ENCODE assay signal across 15 mouse cellular contexts in genomic region chr3:80420453-80420852, GRCm38 (mm10).
"Had no signal": no experiment of that assay in that cellular context is flagged by ENCODE, and none has a peak within 500 bp of the region (broad histone marks: within the 10 kb centered on the region; RNA-seq: fewer than 3 reads in every experiment).

No protein-coding gene starts in this region.

- H3K4me2 ChIP-seq: liver, embryonic 13.5 days; neural tube, embryonic 12.5 days; neural tube, embryonic 15.5 days had no signal

- H3K36me3 ChIP-seq: liver, embryonic 13.5 days; neural tube, embryonic 12.5 days; neural tube, embryonic 15.5 days had no signal

- H3K4me3 ChIP-seq: liver, embryonic 13.5 days; neural tube, embryonic 12.5 days; neural tube, embryonic 15.5 days had no signal

- H3K9me3 ChIP-seq: liver, embryonic 13.5 days; neural tube, embryonic 12.5 days; neural tube, embryonic 15.5 days had no signal

- H3K27me3 ChIP-seq: liver, embryonic 13.5 days; neural tube, embryonic 12.5 days; neural tube, embryonic 15.5 days had no signal

- H3K4me1 ChIP-seq: liver, embryonic 13.5 days; neural tube, embryonic 12.5 days; neural tube, embryonic 15.5 days had no signal

- H3K9ac ChIP-seq: liver, embryonic 13.5 days; neural tube, embryonic 12.5 days; neural tube, embryonic 15.5 days had no signal

- H3K27ac ChIP-seq: kidney, postnatal 0 days; liver, embryonic 13.5 days; macrophage; neural tube, embryonic 12.5 days; neural tube, embryonic 15.5 days; stomach, postnatal 0 days had no signal

- ATAC-seq: intestine, postnatal 0 days had no signal

- DNase-seq: kidney, adult 2 months; kidney, postnatal 25 days; liver, embryonic 13.5 days; lung, adult 2 months; lung, postnatal 14 days; right cerebral cortex, adult 18-20 months; right cerebral cortex, postnatal 14 days; right cerebral cortex, postnatal 4 days; thymus, postnatal 25 days had no signal
